Mouse (Mus musculus) olfactory bulb, adult 2 months (tissue): ENCODE measurements around the gene Lrrc3.

Source experiments
- CTCF ChIP-seq: fragments of 200-500 bp; IDR thresholded peaks from 2 replicates; pipeline ENCODE4 v1.5.1; 2012; ENCODE audit warnings: low read depth, mild to moderate bottlenecking, low read length, moderate library complexity; ENCODE audit not compliant: insufficient read depth
- POLR2A ChIP-seq: fragments of 200-500 bp; IDR thresholded peaks from 2 replicates; pipeline ENCODE4 v1.6.1; 2012; ENCODE audit warnings: mild to moderate bottlenecking, low read depth, low read length, moderate library complexity; ENCODE audit not compliant: insufficient read depth

DNA sequence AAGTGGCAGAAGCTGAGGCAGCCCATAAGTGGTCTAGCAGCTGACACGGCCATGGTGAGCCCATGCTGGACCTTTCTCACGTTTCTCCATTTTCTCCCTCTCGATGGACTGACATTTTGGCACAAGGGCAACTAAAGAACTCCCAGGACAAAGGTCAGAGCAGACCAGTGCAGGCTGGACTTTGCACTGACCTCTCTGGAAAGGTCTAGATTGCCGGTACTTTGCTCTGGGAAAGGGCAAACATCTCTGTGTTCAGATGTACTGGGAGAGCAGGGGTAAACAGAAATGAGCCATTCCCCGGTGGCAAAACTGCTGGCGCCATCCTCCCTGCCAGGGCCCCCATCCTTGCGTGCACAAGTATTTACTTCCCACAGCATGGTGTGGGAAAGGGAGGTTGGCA is 2.2 kb downstream of the Lrrc3 start:
- TF ChIP-seq POLR2A: no peak
- no peak for TF ChIP-seq CTCF
